In genomic region chr8:79325510-79325909, GRCm38 (mm10) we compare ENCODE assay signal across 22 mouse cellular contexts. TPM values are rescaled to one million over a fixed set of nuclear protein-coding genes. Genes with fewer than 3 reads are reported as not detected.
DNase-seq lines count a peak whose midpoint lies in the region; ATAC-seq and TF ChIP-seq lines count a peak whose summit lies in the region.
"Had no signal": no experiment of that assay in that cellular context is flagged by ENCODE, and none has a peak within 500 bp of the region (broad histone marks: within the 10 kb centered on the region; RNA-seq: fewer than 3 reads in every experiment).

No protein-coding gene starts in this region.

- intact Hi-C loops in heart, adult 2 months (cut with DNase I), result no loop called here

- no peak for TF ChIP-seq POLR2A in heart, adult 2 months (IDR thresholded peaks at IDR 0.05; ENCODE audit: insufficient read depth, low read depth, low read length)

- H3K4me1 ChIP-seq in heart, adult 2 months (ENCODE audit: control insufficient read depth, insufficient read depth, low read length), result peaks cover 10% of the 10 kb centered on the region
- H3K4me1 ChIP-seq in heart, embryonic 12.5 days (replicated peaks), result peaks cover 5% of the 10 kb centered on the region; the same call in 1 of the 2 replicates
- H3K4me1 ChIP-seq in kidney, postnatal 0 days (replicated peaks; ENCODE audit: insufficient read depth, low read length), result no peaks in the 10 kb centered on the region
- H3K4me1 ChIP-seq in kidney, embryonic 14.5 days (ENCODE audit: control insufficient read depth, insufficient read depth, low read length), result no peaks in the 10 kb centered on the region
- H3K4me1 ChIP-seq in embryonic facial prominence, embryonic 13.5 days, result peaks cover 31% of the 10 kb centered on the region
- H3K4me1 ChIP-seq: heart, embryonic 15.5 days; liver, embryonic 15.5 days had no signal

- H3K36me3 ChIP-seq in heart, adult 2 months (ENCODE audit: control insufficient read depth, insufficient read depth, low read length), result no peaks in the 10 kb centered on the region
- no peaks in the 10 kb centered on the region for H3K36me3 ChIP-seq in heart, embryonic 12.5 days
- no peaks in the 10 kb centered on the region for H3K36me3 ChIP-seq in kidney, postnatal 0 days (ENCODE audit: insufficient read depth, low read length)
- H3K36me3 ChIP-seq in kidney, embryonic 14.5 days (ENCODE audit: control insufficient read depth, insufficient read depth, low read length), result no peaks in the 10 kb centered on the region
- H3K36me3 ChIP-seq in embryonic facial prominence, embryonic 13.5 days, result no peaks in the 10 kb centered on the region
- H3K36me3 ChIP-seq: heart, embryonic 15.5 days; liver, embryonic 15.5 days; midbrain, embryonic 13.5 days; neural tube, embryonic 15.5 days had no signal

- H3K9me3 ChIP-seq in heart, embryonic 12.5 days (replicated peaks), result no peaks in the 10 kb centered on the region
- H3K9me3 ChIP-seq in kidney, postnatal 0 days (replicated peaks; ENCODE audit: low read length), result no peaks in the 10 kb centered on the region
- no peaks in the 10 kb centered on the region for H3K9me3 ChIP-seq in kidney, embryonic 14.5 days (ENCODE audit: control insufficient read depth, low read length)
- no peaks in the 10 kb centered on the region for H3K9me3 ChIP-seq in embryonic facial prominence, embryonic 13.5 days
- H3K9me3 ChIP-seq: heart, embryonic 15.5 days; liver, embryonic 15.5 days; midbrain, embryonic 13.5 days; neural tube, embryonic 15.5 days had no signal

- DNase-seq in heart, adult 2 months, result peak in 1 of 2 experiments; percentile 34
- DNase-seq in kidney, postnatal 0 days (ENCODE audit: low spot score), result peak; percentile 27
- peak; percentile 30 for DNase-seq in heart, postnatal 4 days
- DNase-seq in right cerebral cortex, postnatal 14 days, result no peak
- DNase-seq in thymus, adult 18-20 months, result no peak
- DNase-seq: adrenal gland, postnatal 36 days; cerebellum, adult 8-10 months; layer of hippocampus, adult 9-11 months; right cerebral cortex, postnatal 4 days had no signal

- TF ChIP-seq CTCF in heart, adult 2 months (IDR thresholded peaks at IDR 0.05), result no peak
- TF ChIP-seq CTCF in kidney, postnatal 0 days (IDR thresholded peaks at IDR 0.05; ENCODE audit: low read depth), result no peak

- WGBS in heart, adult 2 months, result 51% methylated on average over 6 of the region's 6 CpGs
- WGBS in heart, embryonic 12.5 days, result 78% methylated on average over 6 of the region's 6 CpGs
- 48% methylated on average over 6 of the region's 6 CpGs for WGBS in kidney, postnatal 0 days
- WGBS in kidney, embryonic 14.5 days, result 66% methylated on average over 6 of the region's 6 CpGs
- 84% methylated on average over 6 of the region's 6 CpGs for WGBS in embryonic facial prominence, embryonic 13.5 days

- H3K4me2 ChIP-seq in heart, embryonic 12.5 days, result no peak overlapping the region
- H3K4me2 ChIP-seq in kidney, postnatal 0 days (ENCODE audit: low read length), result no peak overlapping the region
- H3K4me2 ChIP-seq in kidney, embryonic 14.5 days (replicated peaks; ENCODE audit: low read depth, low read length), result no peak overlapping the region
- 0 out of 2 replicates have a peak overlapping the region, but pooled peaks have one; percentile 27 for H3K4me2 ChIP-seq in embryonic facial prominence, embryonic 13.5 days
- H3K4me2 ChIP-seq: heart, embryonic 15.5 days; hindbrain, embryonic 14.5 days; liver, embryonic 15.5 days; midbrain, embryonic 13.5 days; neural tube, embryonic 15.5 days had no signal

- peak overlapping the region; percentile 24 for H3K27ac ChIP-seq in heart, adult 2 months
- H3K27ac ChIP-seq in heart, embryonic 12.5 days (ENCODE audit: poor library complexity, severe bottlenecking), result no peak overlapping the region
- no peak overlapping the region for H3K27ac ChIP-seq in kidney, postnatal 0 days
- H3K27ac ChIP-seq in kidney, embryonic 14.5 days (ENCODE audit: low read depth, low read length), result no peak overlapping the region
- peak overlapping the region; percentile 1; the same call in 1 of the 2 replicates for H3K27ac ChIP-seq in embryonic facial prominence, embryonic 13.5 days
- H3K27ac ChIP-seq: heart, embryonic 15.5 days; hindbrain, embryonic 14.5 days; liver, embryonic 15.5 days; macrophage; midbrain, embryonic 13.5 days; neural tube, embryonic 15.5 days had no signal

- no peak overlapping the region for H3K9ac ChIP-seq in heart, adult 2 months (ENCODE audit: low read depth, low read length)
- H3K9ac ChIP-seq in heart, embryonic 12.5 days, result no peak overlapping the region
- H3K9ac ChIP-seq in kidney, postnatal 0 days (ENCODE audit: low read depth, low read length), result no peak overlapping the region
- H3K9ac ChIP-seq in kidney, embryonic 14.5 days (ENCODE audit: low read depth, low read length), result no peak overlapping the region
- no peak overlapping the region for H3K9ac ChIP-seq in embryonic facial prominence, embryonic 13.5 days
- H3K9ac ChIP-seq: heart, embryonic 15.5 days; hindbrain, embryonic 14.5 days; liver, embryonic 15.5 days; midbrain, embryonic 13.5 days; neural tube, embryonic 15.5 days had no signal

- H3K4me3 ChIP-seq in heart, adult 2 months, result no peak overlapping the region
- H3K4me3 ChIP-seq in heart, embryonic 12.5 days, result no peak overlapping the region
- no peak overlapping the region for H3K4me3 ChIP-seq in kidney, postnatal 0 days (replicated peaks; ENCODE audit: low read depth, low read length)
- no peak overlapping the region for H3K4me3 ChIP-seq in kidney, embryonic 14.5 days (ENCODE audit: low read length)
- no peak overlapping the region for H3K4me3 ChIP-seq in embryonic facial prominence, embryonic 13.5 days
- H3K4me3 ChIP-seq: heart, embryonic 15.5 days; liver, embryonic 15.5 days; midbrain, embryonic 13.5 days; neural tube, embryonic 15.5 days had no signal

- no peaks in the 10 kb centered on the region for H3K79me2 ChIP-seq in heart, adult 2 months (replicated peaks; ENCODE audit: control insufficient read depth, insufficient read depth, low read length)

- peak; percentile 74; the same call in 1 of the 2 replicates for TF ChIP-seq EP300 in heart, adult 2 months (IDR thresholded peaks at IDR 0.05; ENCODE audit: insufficient read depth, low read depth, low read length)

- ATAC-seq in heart, embryonic 12.5 days (ENCODE audit: insufficient number of reproducible peaks, low FRiP score), result no peak
- ATAC-seq in kidney, postnatal 0 days (replicated peaks; ENCODE audit: low FRiP score, low read depth), result no peak
- ATAC-seq in kidney, embryonic 14.5 days (ENCODE audit: low FRiP score, low TSS enrichment), result no peak
- no peak for ATAC-seq in embryonic facial prominence, embryonic 13.5 days (ENCODE audit: insufficient number of reproducible peaks, insufficient read depth, low FRiP score, low TSS enrichment, low read depth)
- ATAC-seq: activated CD4-positive, CD25-positive, alpha-beta regulatory T cell, adult 4 months; forebrain, embryonic 16.5 days; intestine, postnatal 0 days; midbrain, embryonic 13.5 days; Patski had no signal

- H3K27me3 ChIP-seq in heart, adult 2 months (ENCODE audit: control insufficient read depth, insufficient read depth, low read length), result no peaks in the 10 kb centered on the region
- no peaks in the 10 kb centered on the region for H3K27me3 ChIP-seq in heart, embryonic 12.5 days (replicated peaks)
- H3K27me3 ChIP-seq in kidney, postnatal 0 days (ENCODE audit: insufficient read depth, low read length), result no peaks in the 10 kb centered on the region
- H3K27me3 ChIP-seq in kidney, embryonic 14.5 days (ENCODE audit: control insufficient read depth, insufficient read depth, low read length), result no peaks in the 10 kb centered on the region
- no peaks in the 10 kb centered on the region for H3K27me3 ChIP-seq in embryonic facial prominence, embryonic 13.5 days
- H3K27me3 ChIP-seq: heart, embryonic 15.5 days; liver, embryonic 15.5 days; midbrain, embryonic 13.5 days; neural tube, embryonic 15.5 days; Patski had no signal

RNA-seq across cellular contexts. Expression of gene Mmaa, which starts 30.8 kb away (rescaled TPM):
- total RNA-seq in heart, adult 2 months (2021), result 10 to 100 TPM; 44.0 to 45.9 TPM
- polyA plus RNA-seq in heart, adult 2 months (2012; rRNA removed), result 15.3 and 28.0 TPM in 2 replicates
- polyA plus RNA-seq in heart, embryonic 12.5 days (2016; fragmentation: Nextera tagmentation; extraction: Ambion mirVana), result 11.1 and 12.1 TPM in 2 replicates
- 14.8 and 15.0 TPM in 2 replicates for polyA plus RNA-seq in kidney, postnatal 0 days (2015; fragmentation: Nextera tagmentation; extraction: Ambion mirVana)
- 10.5 and 11.6 TPM in 2 replicates for polyA plus RNA-seq in kidney, embryonic 14.5 days (2014; fragmentation: Nextera tagmentation; extraction: Ambion mirVana)
- polyA plus RNA-seq in embryonic facial prominence, embryonic 13.5 days (2015; fragmentation: Nextera tagmentation; extraction: Ambion mirVana), result 16.2 and 19.2 TPM in 2 replicates
- total RNA-seq in heart, postnatal 4 days (2021), result 10 to 100 TPM; 19.0 to 20.1 TPM

Comparison
In these comparisons a context has a peak if more than half of its experiments do, and no peak if none do; other contexts are left out.
1. H3K27ac ChIP-seq: peak in heart, adult 2 months (single experiment) and embryonic facial prominence, embryonic 13.5 days (single experiment); none in heart, embryonic 12.5 days (single experiment), kidney, postnatal 0 days (single experiment) and kidney, embryonic 14.5 days (single experiment).
2. DNase-seq: peak in kidney, postnatal 0 days (single experiment) and heart, postnatal 4 days (single experiment); none in right cerebral cortex, postnatal 14 days (single experiment) and thymus, adult 18-20 months (0 of 2).